Mouse (Mus musculus): Measurements from ENCODE around the gene Apool.

Gene Apool

GRCm38 (mm10) chrX:112310804-112311530 lies at the start of gene Apool:
Gene Apool (plus strand): TSS chrX:112311334.
- peak; percentile 81 to 90 for DNase-seq

- no peak for DNase-seq
Measured at GRCm38 (mm10) chrX:112273550-112273949, 37.6 kb upstream of the Apool start.

- no peak for DNase-seq
Measured at GRCm38 (mm10) chrX:112311531-112311887, 375 bp downstream of the Apool start.

- no peak for DNase-seq
Measured at GRCm38 (mm10) chrX:112312094-112312493, 960 bp downstream of the Apool start.

- no peak for DNase-seq
Measured at GRCm38 (mm10) chrX:112320273-112320672, 9.1 kb downstream of the Apool start.

- no peak for DNase-seq
Measured at GRCm38 (mm10) chrX:112339486-112339885, 28.4 kb downstream of the Apool start.

- no peak for DNase-seq
Measured at GRCm38 (mm10) chrX:112347467-112348394, 36.6 kb downstream of the Apool start.

- DNase-seq: peak; percentile 2 to 11
Measured at GRCm38 (mm10) chrX:112348395-112348791, 37.3 kb downstream of the Apool start.

- no peak for DNase-seq
Measured at GRCm38 (mm10) chrX:112368426-112368825, 57.3 kb downstream of the Apool start.

GRCm38 (mm10) chrX:112370577-112371410 lies 59.7 kb downstream of the Apool start:
- DNase-seq: peak; percentile 32 to 40

GRCm38 (mm10) chrX:112406679-112407078 lies 95.5 kb downstream of the Apool start, which contains the start of gene Satl1:
Gene Satl1 (minus strand): TSS chrX:112406779.
- DNase-seq: no peak

- no peak for DNase-seq
Measured at GRCm38 (mm10) chrX:112412309-112412708, 101.2 kb downstream of the Apool start.

All from kidney, adult 8-10 months (tissue).